Mouse (Mus musculus) monocyte, adult 5-6 weeks (primary cell): ENCODE measurements at regions not wholly inside any gene's neighbourhood (a gene's known extent, or its start where the extent isn't known, plus 50 kb on each side); places are given as distances from the start of the nearest gene placed in this dataset.

ENCODE experiments used
- ATAC-seq: fragments of 153-309, 156-312 bp; replicated peaks from 2 replicates; pipeline ENCODE4 v1.8.0; 2017; ENCODE audit warnings: mild to moderate bottlenecking; ENCODE audit not compliant: low TSS enrichment, insufficient number of reproducible peaks, severe bottlenecking, poor library complexity, low FRiP score

- no peak for ATAC-seq
Observed at GRCm38 (mm10) chr13:52029868-52030422, 183.5 kb downstream of the Gadd45g start.

- ATAC-seq, result peak; percentile 41; the same call in 1 of the 2 replicates
Observed at GRCm38 (mm10) chr13:52031465-52031864, 185.0 kb downstream of the Gadd45g start.

DNA sequence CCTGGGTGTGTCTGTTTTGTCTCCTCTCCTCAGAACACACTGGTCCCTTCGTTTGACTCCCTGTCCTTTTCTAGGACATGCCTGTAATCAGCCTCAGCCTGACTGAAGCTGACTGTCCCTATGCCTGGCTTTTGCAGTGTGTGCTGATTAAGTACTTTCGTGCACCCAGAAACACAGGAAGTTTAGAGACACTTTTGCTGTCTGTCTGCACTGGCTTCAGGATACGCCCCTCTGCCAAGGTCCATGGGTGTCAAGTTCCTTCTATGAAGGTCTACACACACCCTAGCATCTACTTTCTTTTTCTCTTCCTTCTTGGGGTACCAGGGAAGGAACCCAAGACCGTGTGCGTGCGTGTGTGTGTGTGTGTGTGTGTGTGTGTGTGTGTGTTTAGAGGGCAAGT, 189.3 kb downstream of the Gadd45g start:
- ATAC-seq, result peak; percentile 59

- 0 out of 2 replicates have a peak, but pooled peaks have one; percentile 19 for ATAC-seq
Observed at GRCm38 (mm10) chr13:52036351-52036750, 189.9 kb downstream of the Gadd45g start.

DNA sequence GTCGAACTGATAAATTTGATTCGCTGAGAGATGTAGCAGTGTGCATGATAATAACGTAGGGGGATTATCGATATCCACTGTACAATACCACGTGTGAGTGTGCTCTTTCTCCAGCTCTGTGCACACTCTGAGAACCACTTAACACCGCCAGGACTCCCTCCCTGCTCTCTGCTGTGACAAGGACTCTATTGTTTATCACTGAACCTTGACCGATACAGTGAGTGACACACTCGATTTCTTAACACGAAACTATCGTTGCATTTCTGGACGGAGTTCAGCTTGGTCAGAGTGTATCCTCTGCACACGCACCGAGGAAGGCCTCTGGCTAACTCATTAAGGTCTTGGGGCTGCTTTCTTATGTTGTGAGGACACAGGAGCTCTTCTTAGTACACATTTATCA, 190.7 kb downstream of the Gadd45g start:
- ATAC-seq, result no peak

GRCm38 (mm10) chr13:52041467-52042421, 195.3 kb downstream of the Gadd45g start:
- 0 out of 2 replicates have a peak, but pooled peaks have one; percentile 35 for ATAC-seq

- ATAC-seq, result no peak
Observed at GRCm38 (mm10) chr13:52042867-52043266, 196.4 kb downstream of the Gadd45g start.

- ATAC-seq, result no peak
Observed at GRCm38 (mm10) chr13:52043916-52044315, 197.4 kb downstream of the Gadd45g start.

DNA sequence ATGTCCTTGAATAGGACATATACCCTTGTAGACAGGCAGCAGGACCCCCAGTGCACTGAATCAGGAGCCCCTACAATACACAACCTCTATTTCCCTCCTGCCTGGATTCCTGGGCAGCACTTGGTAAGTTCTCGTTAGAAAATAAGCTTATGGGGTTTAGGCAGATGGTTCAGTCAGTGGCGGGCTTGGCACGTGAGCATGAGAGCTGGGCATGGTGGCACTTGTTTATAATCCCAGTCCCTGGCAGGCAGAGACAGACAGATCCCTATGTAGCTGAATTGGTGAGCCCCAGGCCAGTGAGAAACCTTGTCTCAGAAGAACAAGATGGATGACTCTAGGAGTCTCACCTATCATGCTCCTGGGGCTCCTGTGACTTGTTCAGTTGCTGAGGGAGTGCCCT, 198.9 kb downstream of the Gadd45g start:
- no peak for ATAC-seq

DNA sequence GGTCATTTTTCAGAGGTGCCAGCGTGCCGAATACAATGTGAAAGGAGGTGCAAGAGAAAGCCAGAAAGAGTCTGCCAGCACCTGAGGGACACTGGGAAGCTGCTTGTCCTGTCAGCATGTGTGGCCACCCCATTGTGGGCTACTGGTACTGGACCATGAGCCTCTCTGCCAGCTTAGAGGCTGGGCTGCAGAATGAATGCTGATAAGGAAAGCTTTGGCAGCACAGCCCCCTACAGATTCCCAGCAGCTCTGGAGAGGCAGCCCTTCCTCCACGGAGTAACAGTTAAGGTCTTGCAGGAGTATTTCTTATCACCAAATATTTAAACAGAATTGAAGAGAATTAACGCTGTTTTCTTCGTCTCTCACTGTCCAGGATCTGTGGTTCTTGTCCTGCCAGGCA, 199.5 kb downstream of the Gadd45g start:
- ATAC-seq, result no peak

DNA sequence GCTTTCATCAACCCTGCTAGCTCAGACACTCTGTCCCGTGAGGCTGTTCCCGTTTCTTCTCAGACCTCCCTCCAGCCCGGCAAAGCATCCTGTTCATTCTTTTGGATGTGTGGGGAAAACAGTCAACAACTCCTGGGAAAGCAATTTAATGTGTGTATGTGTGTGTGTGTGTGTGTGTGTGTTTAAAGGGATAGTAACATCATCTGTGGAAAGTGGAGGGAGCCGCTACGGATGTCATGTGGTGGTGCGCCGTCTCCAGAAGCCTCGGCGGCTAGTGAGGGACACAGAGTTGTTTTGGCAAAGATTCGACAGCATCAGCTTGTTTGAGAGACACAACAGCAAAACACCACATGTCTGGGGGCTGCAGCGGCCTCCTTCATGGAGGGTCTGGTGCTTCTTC, 200.2 kb downstream of the Gadd45g start:
- no peak for ATAC-seq

- ATAC-seq, result no peak
Observed at GRCm38 (mm10) chr13:52047937-52048336, 201.5 kb downstream of the Gadd45g start.

DNA sequence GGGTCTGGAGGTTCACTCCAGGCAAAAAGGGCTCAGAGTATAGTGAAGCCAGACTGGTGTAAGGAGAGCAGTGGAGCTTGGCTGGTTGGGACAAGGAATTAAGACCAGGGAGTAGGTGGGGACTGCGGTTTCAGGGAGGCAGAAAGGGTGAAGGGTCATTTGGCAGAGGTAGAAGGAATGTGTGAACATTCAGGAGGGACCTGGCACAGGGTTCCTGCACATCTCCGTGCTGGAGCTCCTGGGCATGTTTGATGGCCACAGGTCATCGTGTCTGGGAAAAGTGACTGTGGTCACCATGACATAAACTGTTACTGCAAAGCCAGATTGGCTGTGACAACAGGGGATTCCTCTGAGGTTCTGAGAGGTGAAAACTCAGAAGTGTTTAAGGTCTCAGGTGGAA, 202.3 kb downstream of the Gadd45g start:
- ATAC-seq, result no peak

GRCm38 (mm10) chr13:52049249-52049648, 202.8 kb downstream of the Gadd45g start:
- no peak for ATAC-seq

- no peak for ATAC-seq
Observed at GRCm38 (mm10) chr13:52055741-52056140, 209.3 kb downstream of the Gadd45g start.

- no peak for ATAC-seq
Observed at GRCm38 (mm10) chr13:52057456-52057855, 211.0 kb downstream of the Gadd45g start.

GRCm38 (mm10) chr13:52059756-52060417, 213.4 kb downstream of the Gadd45g start:
- ATAC-seq, result no peak

DNA sequence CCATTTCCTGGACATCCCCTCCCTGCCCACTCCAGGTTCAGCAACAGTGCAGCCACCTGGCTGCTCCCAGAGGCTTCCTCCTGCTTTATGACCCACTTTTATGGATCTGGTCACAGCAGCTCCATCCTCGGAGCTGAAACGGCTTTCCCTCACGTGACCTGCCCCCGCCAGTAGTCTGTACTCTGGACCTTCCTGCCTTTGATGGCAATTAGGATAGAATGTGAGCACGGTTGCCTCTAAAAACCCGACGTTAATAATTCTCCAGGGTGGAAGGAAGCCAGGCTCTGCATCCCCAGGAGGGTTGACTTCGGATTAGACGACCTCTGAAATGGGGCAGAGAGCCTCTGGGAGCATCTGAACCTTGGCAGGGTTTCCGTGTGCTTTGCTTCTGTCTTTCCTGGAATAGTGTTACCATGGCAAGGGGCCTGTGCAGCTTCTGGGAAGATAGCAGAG, 214.0 kb downstream of the Gadd45g start:
- ATAC-seq, result no peak

DNA sequence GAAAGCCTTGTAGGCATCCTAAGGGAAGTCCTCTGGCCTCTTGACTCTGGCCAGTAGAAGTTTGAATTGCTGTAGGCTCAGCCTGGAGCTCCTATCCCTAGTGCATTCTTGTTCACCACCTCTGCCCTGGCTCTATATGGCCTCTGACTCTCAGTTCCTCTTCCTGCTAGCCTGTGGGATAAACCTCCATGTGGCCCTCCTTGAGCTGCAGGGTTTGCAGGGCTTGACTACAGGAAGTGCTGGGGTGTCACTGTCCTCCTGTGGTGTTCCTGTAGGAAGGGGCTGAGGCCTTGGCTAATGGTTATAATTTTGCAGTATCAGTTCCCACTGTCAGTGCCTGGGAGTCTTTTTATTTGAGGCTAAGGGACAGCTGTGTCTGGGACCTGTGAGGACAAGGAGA, 215.0 kb downstream of the Gadd45g start:
- ATAC-seq, result peak; percentile 83
